Mouse (Mus musculus) R1 (cell line): ENCODE results near the gene Gm14124.
A peak's percentile ranks its signal among the peaks of the same experiment; 100 is the strongest.
"Not testable (repeated sequence)": the region's sequence is repeated elsewhere in the genome, so short reads cannot be mapped to it uniquely, and the experiment has no call there.

ENCODE experiments used
- DNase-seq: peaks from one replicate; pipeline ENCODE4 v3.0.0-alpha.2; 2018; ENCODE audit warnings: low read depth, low spot score

Gene Gm14124

GRCm38 (mm10) chr2:150257291-150257690, at the start of gene Gm14124:
Gm14124 (plus strand) TSS chr2:150257517.
- DNase-seq: peak; percentile 97

GRCm38 (mm10) chr2:150217600-150218362, 39.5 kb upstream of the Gm14124 start, which contains the start of gene Zfp937:
Zfp937 (plus strand) TSS chr2:150218073.
- peak; percentile 70 for DNase-seq

- not testable (repeated sequence) for DNase-seq
These were observed 39.0 kb upstream of the Gm14124 start for GRCm38 (mm10) chr2:150218363-150218725.

- not testable (repeated sequence) for DNase-seq
These were observed 34.1 kb upstream of the Gm14124 start for GRCm38 (mm10) chr2:150223263-150223662.

GRCm38 (mm10) chr2:150243211-150243610, 14.1 kb upstream of the Gm14124 start:
- no peak for DNase-seq

- DNase-seq: not testable (repeated sequence)
These were observed 1.8 kb upstream of the Gm14124 start, which contains the start of gene Gm21994 for GRCm38 (mm10) chr2:150255491-150255890. Gm21994 (minus strand) TSS chr2:150255591.

GRCm38 (mm10) chr2:150256861-150257260, 456 bp upstream of the Gm14124 start:
- DNase-seq: peak; percentile 79

- no peak for DNase-seq
These were observed 36.4 kb downstream of the Gm14124 start for GRCm38 (mm10) chr2:150293669-150294068.

- no peak for DNase-seq
These were observed 41.8 kb downstream of the Gm14124 start for GRCm38 (mm10) chr2:150299096-150299495.

- no peak for DNase-seq
These were observed 50.0 kb downstream of the Gm14124 start for GRCm38 (mm10) chr2:150307183-150307773.

- DNase-seq: peak; percentile 98
These were observed 53.9 kb downstream of the Gm14124 start for GRCm38 (mm10) chr2:150310952-150311884.

GRCm38 (mm10) chr2:150316140-150316539, 58.8 kb downstream of the Gm14124 start:
- no peak for DNase-seq

GRCm38 (mm10) chr2:150318973-150319372, 61.7 kb downstream of the Gm14124 start:
- DNase-seq: no peak
